Mouse (Mus musculus) heart, embryonic 14.5 days (tissue): ENCODE data around the gene Fnbp1. TPM values are rescaled to one million over a fixed set of nuclear protein-coding genes. Genes with fewer than 3 reads are reported as not detected.

Source experiments
- ATAC-seq: fragments of 200-750 bp; cut with Nextera tagmentation; 2 replicates; pipeline ENCODE4 v1.8.0; 2017; ENCODE audit warnings: low read depth, moderate TSS enrichment; ENCODE audit not compliant: insufficient number of reproducible peaks, insufficient read depth, low FRiP score
- H3K27ac ChIP-seq, 2 experiments: fragments of 200-500 bp in 1 of 2; fragments of 300-500 bp in 1 of 2; sonication (generic) in 1 of 2; replicated peaks in 1 of 2; 2 replicates each; pipeline ENCODE4 v1.5.1; 2012 to 2014; ENCODE audit warnings: low read depth in 2 of 2, low read length in 2 of 2, control low read depth in 1 of 2, mild to moderate bottlenecking in 1 of 2, mixed read lengths in 1 of 2; ENCODE audit not compliant: control insufficient read depth in 1 of 2, insufficient read depth in 1 of 2
- H3K27me3 ChIP-seq: fragments of 300-500 bp; sonication (generic); 2 replicates; pipeline ENCODE4 v1.6.1; 2014; ENCODE audit warnings: mild to moderate bottlenecking, low read length, control low read depth; ENCODE audit not compliant: control insufficient read depth, insufficient read depth
- H3K36me3 ChIP-seq: fragments of 300-500 bp; sonication (generic); 2 replicates; pipeline ENCODE4 v1.6.1; 2014; ENCODE audit warnings: mild to moderate bottlenecking, control low read depth, low read length, mixed read lengths; ENCODE audit not compliant: control insufficient read depth, insufficient read depth
- H3K4me1 ChIP-seq, 2 experiments: fragments of 200-500 bp in 1 of 2; fragments of 300-500 bp in 1 of 2; sonication (generic) in 1 of 2; 2 replicates each; pipeline ENCODE4 v1.6.1; 2012 to 2014; ENCODE audit warnings: low read length in 2 of 2, control low read depth in 1 of 2, mixed read lengths in 1 of 2; ENCODE audit not compliant: control insufficient read depth in 2 of 2, insufficient read depth in 2 of 2
- H3K4me2 ChIP-seq: fragments of 300-500 bp; sonication (generic); 2 replicates; pipeline ENCODE4 v1.6.1; 2014; ENCODE audit warnings: mild to moderate bottlenecking, low read length
- H3K4me3 ChIP-seq, 2 experiments: fragments of 200-500 bp in 1 of 2; fragments of 300-500 bp in 1 of 2; sonication (generic) in 1 of 2; 2 replicates each; pipeline ENCODE4 v1.5.1; 2012 to 2014; ENCODE audit warnings: low read length in 2 of 2, mild to moderate bottlenecking in 2 of 2, control low read depth in 1 of 2, low read depth in 1 of 2, moderate library complexity in 1 of 2; ENCODE audit not compliant: control insufficient read depth in 1 of 2, insufficient read depth in 1 of 2
- H3K9ac ChIP-seq: fragments of 300-500 bp; sonication (generic); 2 replicates; pipeline ENCODE4 v1.6.1; 2014; ENCODE audit warnings: mild to moderate bottlenecking, low read length
- H3K9me3 ChIP-seq: fragments of 300-500 bp; sonication (generic); 2 replicates; pipeline ENCODE4 v1.6.1; 2016; ENCODE audit warnings: low read length, control low read depth; ENCODE audit not compliant: control insufficient read depth
- WGBS: fragments of 180-500 bp; shearing (Covaris S2); extraction: QIAGEN DNeasy Blood & Tissue Kit; methylation state at CpG from one replicate; pipeline ENCODE4 v1.1.7; 2014; 5-methylcytosine and 5-hydroxymethylcytosine counted together
- polyA plus RNA-seq: library from polyadenylated mRNA; unstranded; fragments of >200 nt; fragmentation: Nextera tagmentation; extraction: Ambion mirVana; gene quantifications from 2 replicates; pipeline ENCODE4 v1.2.1, GENCODE M21; 2014

The Fnbp1 gene
- polyA plus RNA-seq, 1 experiment from 2014 or later: 19.4 TPM

DNA sequence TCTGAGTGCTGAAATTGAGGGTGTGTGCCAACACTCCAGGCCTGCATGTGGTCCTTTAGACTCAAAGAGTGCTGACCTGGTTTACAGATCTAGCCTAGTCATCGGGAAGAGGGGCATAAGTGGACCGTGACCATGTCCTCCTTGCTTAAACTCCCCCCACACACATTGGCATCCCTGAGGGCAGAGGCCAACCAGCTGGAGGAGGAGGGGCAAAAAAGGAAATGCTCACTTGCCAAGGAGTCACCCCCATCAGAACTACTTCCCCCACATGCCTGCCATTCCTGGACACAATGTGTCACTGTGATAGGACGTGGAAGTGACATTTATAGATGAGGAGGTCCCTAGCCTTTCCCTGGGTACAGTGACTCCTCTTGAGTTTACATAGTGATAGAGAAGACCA, 116.3 kb downstream of the Fnbp1 start:
- no peak; the same call in 1 of the 2 replicates for ATAC-seq
- H3K27ac ChIP-seq: peak overlapping the region; percentile 39 to 69

DNA sequence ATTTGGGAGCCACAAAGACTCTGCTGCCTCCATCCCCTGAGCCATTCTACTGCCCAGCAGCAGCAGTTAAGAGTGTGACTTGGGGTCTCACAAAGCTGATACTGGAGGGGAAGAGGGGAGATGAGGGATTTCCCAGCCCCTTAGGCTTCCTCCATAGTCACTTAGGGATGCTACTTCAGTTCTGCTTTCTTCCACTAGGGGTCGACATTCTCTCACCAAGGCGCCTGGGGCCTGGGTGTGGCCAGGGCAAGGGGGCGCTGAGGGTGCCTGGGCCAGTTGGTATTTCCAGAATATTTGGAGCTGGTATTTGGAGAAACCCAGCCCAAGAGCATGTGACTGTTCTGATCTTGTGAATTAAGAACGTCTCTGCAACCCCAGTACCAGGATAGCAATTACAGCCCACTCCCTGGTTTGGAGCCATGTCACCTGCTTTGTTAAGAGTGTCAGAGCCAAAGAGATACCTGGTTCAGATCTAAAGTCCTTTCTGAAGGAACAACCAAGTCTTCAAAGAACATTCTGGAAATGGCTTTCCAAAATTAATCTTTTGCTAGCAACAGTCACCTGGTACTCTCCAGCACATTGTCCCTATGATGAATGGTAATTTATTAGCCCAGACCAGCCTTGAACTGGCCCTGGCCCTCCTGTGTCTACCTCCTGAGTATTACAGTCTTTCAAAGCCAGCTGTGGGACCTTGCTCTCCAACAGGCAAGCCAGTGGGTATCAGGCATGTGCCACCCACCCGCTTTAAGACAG, 117.0 kb downstream of the Fnbp1 start:
- Histone ChIP-seq H3K4me1 (peaks cover 12 to 21% of the 10 kb centered on the region in 2 experiments), H3K9me3 (no peaks in the 10 kb centered on the region), H3K9ac (no peak overlapping the region), H3K4me3 (no peak overlapping the region), H3K36me3 (peaks cover 62% of the 10 kb centered on the region), H3K4me2 (no peak overlapping the region), H3K27me3 (no peaks in the 10 kb centered on the region), H3K27ac (peak overlapping the region; percentile 39 to 69; a peak in 3 of 4 replicates)
- WGBS: 24% methylated on average over 5 of the region's 5 CpGs
- no peak for ATAC-seq

More for the DNA sequence above, 116.3 kb downstream of the Fnbp1 start:
- Histone ChIP-seq H3K4me1 (peaks cover 12 to 21% of the 10 kb centered on the region in 2 experiments), H3K4me2 (no peak overlapping the region), H3K9me3 (no peaks in the 10 kb centered on the region), H3K36me3 (peaks cover 62% of the 10 kb centered on the region), H3K4me3 (no peak overlapping the region), H3K9ac (no peak overlapping the region), H3K27me3 (no peaks in the 10 kb centered on the region)
- 38% methylated on average over 3 of the region's 3 CpGs for WGBS

DNA sequence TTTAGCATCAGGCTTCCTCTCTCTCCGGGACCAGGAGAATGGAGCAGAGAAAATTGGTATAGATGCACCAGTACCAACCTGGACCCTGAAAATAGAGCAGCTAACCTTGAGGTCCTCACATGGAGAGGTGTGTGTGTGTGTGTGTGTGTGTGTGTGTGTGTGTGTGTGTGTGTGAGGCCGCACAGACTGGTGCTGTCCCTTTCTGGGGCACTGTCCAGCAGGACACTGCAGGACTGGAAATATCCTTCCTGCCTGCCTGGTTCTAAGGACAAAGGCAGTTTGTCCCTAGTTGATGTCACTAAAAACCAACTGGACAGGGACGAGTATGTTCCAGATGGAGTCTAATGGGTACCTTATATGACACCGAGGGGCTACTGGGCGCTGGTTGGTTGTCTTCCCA, 117.9 kb downstream of the Fnbp1 start:
- H3K9me3 ChIP-seq: no peaks in the 10 kb centered on the region
- peaks cover 66% of the 10 kb centered on the region for H3K36me3 ChIP-seq
- H3K4me1 ChIP-seq: peaks cover 12 to 21% of the 10 kb centered on the region in 2 experiments
- H3K27ac ChIP-seq: no peak overlapping the region
- H3K4me3 ChIP-seq: no peak overlapping the region
- H3K4me2 ChIP-seq: no peak overlapping the region
- WGBS: 84% methylated on average over 5 of the region's 5 CpGs
- H3K9ac ChIP-seq: no peak overlapping the region
- no peaks in the 10 kb centered on the region for H3K27me3 ChIP-seq
- no peak for ATAC-seq

DNA sequence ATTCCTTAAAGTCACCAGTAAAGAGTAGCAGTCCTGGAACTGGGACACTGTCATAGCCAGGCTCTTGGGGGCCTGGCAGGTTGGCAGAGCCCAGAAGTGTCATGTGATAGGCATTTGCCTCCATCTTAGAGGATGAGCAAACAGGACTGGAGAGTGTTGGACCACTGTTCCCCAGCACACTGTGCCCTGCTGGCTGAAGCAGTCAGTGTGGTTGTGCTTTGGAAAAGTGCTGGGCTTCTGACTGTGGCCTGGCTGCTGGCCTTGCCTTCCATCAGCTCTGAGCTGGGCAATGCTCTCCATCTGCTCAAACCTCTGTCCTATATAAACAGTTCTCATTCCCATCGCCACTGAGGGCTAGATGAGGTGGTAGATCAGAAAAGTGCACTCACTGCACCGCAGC, 121.6 kb downstream of the Fnbp1 start:
- no peak overlapping the region for H3K4me3 ChIP-seq
- H3K27me3 ChIP-seq: no peaks in the 10 kb centered on the region
- no peak overlapping the region for H3K27ac ChIP-seq
- 91% methylated on average over 2 of the region's 2 CpGs for WGBS
- no peak overlapping the region for H3K4me2 ChIP-seq
- H3K9ac ChIP-seq: no peak overlapping the region
- H3K9me3 ChIP-seq: no peaks in the 10 kb centered on the region
- H3K4me1 ChIP-seq: no peaks in the 10 kb centered on the region
- no peak for ATAC-seq
- peaks cover 78% of the 10 kb centered on the region for H3K36me3 ChIP-seq

DNA sequence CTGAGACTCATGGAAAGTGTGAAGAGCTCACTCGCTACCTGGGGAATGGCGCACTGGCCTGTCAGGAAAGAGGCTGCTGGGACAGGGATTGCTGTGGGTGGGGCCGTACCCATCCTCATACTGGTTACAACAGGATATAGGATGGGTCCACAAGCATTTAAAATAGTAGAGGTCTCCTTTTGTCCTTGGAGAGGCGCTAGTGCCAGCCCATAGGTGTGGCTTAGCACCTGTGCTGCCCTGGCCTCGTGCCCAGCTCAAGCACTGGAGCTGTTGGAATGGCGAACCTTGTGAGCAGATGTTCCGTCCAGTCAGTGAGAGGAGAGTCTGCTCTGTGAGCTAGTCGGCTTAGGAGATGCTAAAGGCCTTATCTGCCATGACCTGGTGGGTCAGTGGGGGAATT, 122.8 kb downstream of the Fnbp1 start:
- Histone ChIP-seq H3K36me3 (peaks cover 89% of the 10 kb centered on the region), H3K9ac (no peak overlapping the region), H3K4me1 (no peaks in the 10 kb centered on the region), H3K27ac (no peak overlapping the region), H3K27me3 (no peaks in the 10 kb centered on the region), H3K4me2 (no peak overlapping the region), H3K9me3 (no peaks in the 10 kb centered on the region), H3K4me3 (no peak overlapping the region)
- no peak for ATAC-seq
- 87% methylated on average over 8 of the region's 8 CpGs for WGBS

DNA sequence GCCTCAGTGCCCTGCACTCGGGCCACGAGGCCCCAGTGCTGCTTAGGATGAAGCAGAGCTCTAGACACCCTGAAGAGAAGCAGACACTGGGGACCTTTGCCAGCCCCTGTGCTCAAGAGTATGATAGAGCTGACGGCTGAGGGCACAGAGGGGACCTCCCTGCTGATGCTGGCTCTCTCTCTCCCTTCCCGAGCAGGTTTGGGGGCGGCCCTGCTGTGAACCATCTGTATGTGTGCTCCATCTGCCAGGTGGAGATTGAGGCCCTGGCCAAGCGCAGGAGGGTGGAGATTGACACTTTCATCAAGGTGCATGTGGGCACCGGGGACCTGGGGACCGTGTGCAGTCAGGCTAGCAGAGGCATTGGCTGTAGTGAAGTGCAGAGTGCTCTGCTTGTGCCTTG, 123.3 kb downstream of the Fnbp1 start:
- Histone ChIP-seq H3K4me1 (no peaks in the 10 kb centered on the region), H3K4me2 (no peak overlapping the region), H3K27ac (no peak overlapping the region), H3K4me3 (no peak overlapping the region), H3K9ac (no peak overlapping the region), H3K9me3 (no peaks in the 10 kb centered on the region), H3K27me3 (no peaks in the 10 kb centered on the region), H3K36me3 (peaks cover 94% of the 10 kb centered on the region)
- 75% methylated on average over 8 of the region's 8 CpGs for WGBS
- ATAC-seq: no peak

DNA sequence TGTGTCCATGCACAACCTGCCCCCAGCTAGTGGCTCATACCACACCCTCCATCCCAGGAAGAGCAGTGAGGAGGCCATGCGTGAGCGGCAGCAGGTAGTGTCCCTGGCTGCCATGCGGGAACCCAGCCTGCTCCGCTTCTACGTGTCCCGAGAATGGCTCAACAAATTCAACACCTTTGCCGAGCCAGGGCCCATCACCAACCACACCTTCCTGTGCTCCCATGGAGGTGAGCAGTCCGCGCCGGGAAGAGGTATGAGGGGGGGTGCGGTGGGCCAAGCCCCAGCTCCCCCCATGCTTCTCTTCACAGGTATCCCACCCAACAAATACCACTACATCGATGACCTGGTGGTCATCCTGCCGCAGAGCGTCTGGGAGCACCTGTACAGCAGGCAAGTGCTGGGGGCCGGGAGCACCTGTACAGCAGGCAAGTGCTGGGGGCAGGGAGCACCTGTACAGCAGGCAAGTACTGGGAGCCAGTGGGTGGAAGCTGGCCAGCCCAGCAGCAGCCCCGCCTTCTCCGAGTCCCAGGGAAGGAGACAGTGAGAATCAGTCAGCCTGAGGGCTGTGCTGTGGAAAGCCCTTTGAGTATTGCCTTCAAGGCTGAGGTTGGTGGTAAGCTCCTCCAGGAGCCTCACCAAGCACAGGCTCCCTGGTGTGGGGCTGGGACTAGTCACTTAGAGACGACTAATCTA, 124.0 kb downstream of the Fnbp1 start:
- Histone ChIP-seq H3K9ac (no peak overlapping the region), H3K4me2 (no peak overlapping the region), H3K4me1 (no peaks in the 10 kb centered on the region), H3K36me3 (peaks cover 96% of the 10 kb centered on the region), H3K4me3 (no peak overlapping the region), H3K27me3 (no peaks in the 10 kb centered on the region), H3K9me3 (no peaks in the 10 kb centered on the region), H3K27ac (no peak overlapping the region)
- ATAC-seq: no peak
- WGBS: 92% methylated on average over 18 of the region's 18 CpGs
